Mouse (Mus musculus) forebrain, embryonic 11.5 days (tissue): ENCODE results near the gene Rgs12. TPM values are rescaled to one million over a fixed set of nuclear protein-coding genes. Genes with fewer than 3 reads are reported as not detected.

Experiments
- ATAC-seq: fragments of 200-750 bp; cut with Nextera tagmentation; replicated peaks from 2 replicates; pipeline ENCODE4 v1.8.0; 2017; ENCODE audit warnings: moderate TSS enrichment; ENCODE audit not compliant: low FRiP score
- DNase-seq: peaks from one replicate; pipeline ENCODE4 v3.0.0-alpha.2; 2017; ENCODE audit warnings: low spot score
- H3K27ac ChIP-seq: fragments of 300-500 bp; sonication (generic); 2 replicates; pipeline ENCODE4 v1.5.1; 2014; ENCODE audit warnings: low read depth, low read length
- H3K27me3 ChIP-seq: fragments of 300-500 bp; sonication (generic); 2 replicates; pipeline ENCODE4 v1.6.1; 2014; ENCODE audit warnings: mild to moderate bottlenecking, low read length, mixed read lengths; ENCODE audit not compliant: control insufficient read depth, insufficient read depth
- H3K36me3 ChIP-seq: fragments of 300-500 bp; sonication (generic); 2 replicates; pipeline ENCODE4 v1.6.1; 2014; ENCODE audit warnings: mild to moderate bottlenecking, low read length, moderate library complexity, mixed read lengths; ENCODE audit not compliant: control insufficient read depth, insufficient read depth
- H3K4me1 ChIP-seq: fragments of 300-500 bp; sonication (generic); replicated peaks from 2 replicates; pipeline ENCODE4 v1.6.1; 2014; ENCODE audit warnings: low read length, mixed read lengths; ENCODE audit not compliant: control insufficient read depth, insufficient read depth
- H3K4me2 ChIP-seq: fragments of 300-500 bp; sonication (generic); 2 replicates; pipeline ENCODE4 v1.6.1; 2014; ENCODE audit warnings: low read depth, mild to moderate bottlenecking, low read length, moderate library complexity, mixed read lengths; ENCODE audit not compliant: severe bottlenecking
- H3K4me3 ChIP-seq: fragments of 300-500 bp; sonication (generic); 2 replicates; pipeline ENCODE4 v1.5.1; 2014; ENCODE audit warnings: low read depth, low read length
- H3K9ac ChIP-seq: fragments of 300-500 bp; sonication (generic); 2 replicates; pipeline ENCODE4 v1.6.1; 2014; ENCODE audit warnings: low read length
- H3K9me3 ChIP-seq: fragments of 300-500 bp; sonication (generic); 2 replicates; pipeline ENCODE4 v1.6.1; 2016; ENCODE audit warnings: low read length, mixed read lengths; ENCODE audit not compliant: control insufficient read depth
- WGBS: fragments of 180-500 bp; shearing (Covaris S2); extraction: QIAGEN DNeasy Blood & Tissue Kit; methylation state at CpG from one replicate; pipeline ENCODE4 v1.1.7; 2014; 5-methylcytosine and 5-hydroxymethylcytosine counted together
- polyA plus RNA-seq: library from polyadenylated mRNA; unstranded; fragments of >200 nt; fragmentation: Nextera tagmentation; extraction: Ambion mirVana; gene quantifications from 2 replicates; pipeline ENCODE4 v1.2.1, GENCODE M21; 2014

Rgs12 gene
- polyA plus RNA-seq, 1 experiment from 2014 or later, result 55.9 TPM

GRCm38 (mm10) chr5:35014036-35014435 lies 64.8 kb downstream of the Rgs12 start:
- no peak overlapping the region for H3K9ac ChIP-seq
- H3K9me3 ChIP-seq, result no peaks in the 10 kb centered on the region
- ATAC-seq (peak; percentile 55; the same call in 1 of the 2 replicates), DNase-seq (no peak)
- H3K27ac ChIP-seq, result peak overlapping the region; percentile 46; the same call in 1 of the 2 replicates
- H3K4me2 ChIP-seq, result no peak overlapping the region
- H3K36me3 ChIP-seq, result no peaks in the 10 kb centered on the region; the same call in 1 of the 2 replicates
- WGBS, result 50% methylated on average over 6 of the region's 6 CpGs
- no peak overlapping the region for H3K4me3 ChIP-seq
- no peaks in the 10 kb centered on the region for H3K4me1 ChIP-seq
- no peaks in the 10 kb centered on the region for H3K27me3 ChIP-seq

- DNase-seq, result no peak
- no peak for ATAC-seq
- H3K27me3 ChIP-seq, result no peaks in the 10 kb centered on the region
- no peaks in the 10 kb centered on the region; the same call in 1 of the 2 replicates for H3K36me3 ChIP-seq
- H3K4me3 ChIP-seq, result no peak overlapping the region
- no peak overlapping the region for H3K27ac ChIP-seq
- no peak overlapping the region for H3K4me2 ChIP-seq
- H3K9ac ChIP-seq, result no peak overlapping the region
- no peaks in the 10 kb centered on the region for H3K9me3 ChIP-seq
- 85% methylated on average over 9 of the region's 9 CpGs for WGBS
- H3K4me1 ChIP-seq, result no peaks in the 10 kb centered on the region; the same call in 1 of the 2 replicates
These were observed 70.5 kb downstream of the Rgs12 start for GRCm38 (mm10) chr5:35019673-35020300.

- Histone ChIP-seq H3K4me2 (no peak overlapping the region), H3K9ac (no peak overlapping the region), H3K4me1 (no peaks in the 10 kb centered on the region; the same call in 1 of the 2 replicates), H3K4me3 (no peak overlapping the region), H3K36me3 (no peaks in the 10 kb centered on the region; the same call in 1 of the 2 replicates), H3K27me3 (no peaks in the 10 kb centered on the region), H3K27ac (no peak overlapping the region), H3K9me3 (no peaks in the 10 kb centered on the region)
- ATAC-seq, result no peak
- DNase-seq, result no peak
- WGBS, result 90% methylated on average over 9 of the region's 9 CpGs
These were observed 71.4 kb downstream of the Rgs12 start for GRCm38 (mm10) chr5:35020410-35021241.

GRCm38 (mm10) chr5:35024975-35025374 lies 75.7 kb downstream of the Rgs12 start:
- peaks cover 16% of the 10 kb centered on the region for H3K36me3 ChIP-seq
- ATAC-seq (0 out of 2 replicates have a peak, but pooled peaks have one; percentile 24), DNase-seq (no peak)
- no peaks in the 10 kb centered on the region for H3K9me3 ChIP-seq
- no peak overlapping the region for H3K4me3 ChIP-seq
- H3K4me2 ChIP-seq, result no peak overlapping the region
- no peak overlapping the region for H3K27ac ChIP-seq
- WGBS, result 24% methylated on average over 2 of the region's 2 CpGs
- H3K4me1 ChIP-seq, result no peaks in the 10 kb centered on the region; the same call in 1 of the 2 replicates
- H3K9ac ChIP-seq, result no peak overlapping the region
- H3K27me3 ChIP-seq, result no peaks in the 10 kb centered on the region

- Histone ChIP-seq H3K36me3 (peaks cover 16% of the 10 kb centered on the region), H3K4me3 (no peak overlapping the region), H3K27ac (no peak overlapping the region), H3K27me3 (no peaks in the 10 kb centered on the region), H3K9ac (no peak overlapping the region), H3K9me3 (no peaks in the 10 kb centered on the region), H3K4me1 (no peaks in the 10 kb centered on the region; the same call in 1 of the 2 replicates), H3K4me2 (no peak overlapping the region)
- 100% methylated on average over 1 of the region's 1 CpGs for WGBS
- no peak for DNase-seq
- no peak for ATAC-seq
These were observed 80.1 kb downstream of the Rgs12 start for GRCm38 (mm10) chr5:35029303-35029702.

GRCm38 (mm10) chr5:35029755-35030154 lies 80.5 kb downstream of the Rgs12 start:
- Histone ChIP-seq H3K4me2 (no peak overlapping the region), H3K27me3 (no peaks in the 10 kb centered on the region), H3K9me3 (no peaks in the 10 kb centered on the region), H3K4me1 (no peaks in the 10 kb centered on the region), H3K4me3 (no peak overlapping the region), H3K36me3 (peaks cover 16% of the 10 kb centered on the region), H3K27ac (no peak overlapping the region), H3K9ac (no peak overlapping the region)
- DNase-seq (no peak), ATAC-seq (no peak)
- WGBS, result 89% methylated on average over 5 of the region's 5 CpGs

GRCm38 (mm10) chr5:35033068-35033467 lies 83.8 kb downstream of the Rgs12 start:
- Histone ChIP-seq H3K4me3 (no peak overlapping the region), H3K36me3 (peaks cover 3% of the 10 kb centered on the region), H3K4me2 (no peak overlapping the region), H3K27ac (no peak overlapping the region), H3K9ac (no peak overlapping the region), H3K27me3 (no peaks in the 10 kb centered on the region), H3K9me3 (no peaks in the 10 kb centered on the region), H3K4me1 (no peaks in the 10 kb centered on the region)
- no peak for DNase-seq
- 83% methylated on average over 5 of the region's 5 CpGs for WGBS
- no peak for ATAC-seq

- H3K27ac ChIP-seq, result no peak overlapping the region
- no peak for DNase-seq
- no peak for ATAC-seq
- H3K9me3 ChIP-seq, result no peaks in the 10 kb centered on the region
- 78% methylated on average over 1 of the region's 1 CpGs for WGBS
- H3K4me3 ChIP-seq, result no peak overlapping the region
- H3K27me3 ChIP-seq, result no peaks in the 10 kb centered on the region
- H3K4me2 ChIP-seq, result no peak overlapping the region
- H3K36me3 ChIP-seq, result peaks cover 3% of the 10 kb centered on the region
- no peaks in the 10 kb centered on the region for H3K4me1 ChIP-seq
- H3K9ac ChIP-seq, result no peak overlapping the region
These were observed 84.4 kb downstream of the Rgs12 start for GRCm38 (mm10) chr5:35033619-35034018.
